Mouse (Mus musculus) heart, adult 18-20 months (tissue): ENCODE measurements around the gene Car9. TPM values are rescaled to one million over a fixed set of nuclear protein-coding genes. Genes with fewer than 3 reads are reported as not detected.
"Not testable (repeated sequence)": the region's sequence is repeated elsewhere in the genome, so short reads cannot be mapped to it uniquely, and the experiment has no call there.

Source experiments
- DNase-seq, 2 experiments: peaks; one replicate each; pipeline ENCODE4 v3.0.0; 2021 to 2022; ENCODE audit warnings: mixed read lengths in 1 of 2
- total RNA-seq, 2 experiments: library from RNA; stranded (reverse); gene quantifications; 2 replicates each; pipeline ENCODE4 v1.2.3; 2021

Gene Car9
- total RNA-seq, 2 experiments from 2014 or later = 0.36 TPM; not detected in 1

GRCm38 (mm10) chr4:43530081-43530501 is 23.3 kb downstream of the Car9 start:
- DNase-seq = peak in 1 of 2 experiments; percentile 30

DNA sequence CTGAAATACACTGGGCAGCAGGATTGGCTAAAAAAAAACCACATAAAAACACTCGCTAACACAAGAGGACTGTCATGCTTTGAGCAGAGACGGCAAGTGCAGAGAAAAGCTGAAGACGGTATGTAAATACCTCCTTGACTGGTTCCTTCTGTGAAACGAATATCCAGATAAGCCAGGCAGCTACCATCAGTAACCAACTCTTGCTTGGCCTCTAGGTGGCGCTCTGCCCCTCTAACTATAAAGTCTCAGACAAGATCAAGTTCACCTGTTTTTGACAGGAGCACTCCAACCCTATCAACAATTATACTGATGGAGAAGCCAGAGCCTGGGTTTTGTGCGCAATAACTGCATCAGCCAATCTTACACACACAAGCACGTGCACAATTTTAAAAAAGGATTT is 23.8 kb downstream of the Car9 start:
- peak; percentile 71 to 87 for DNase-seq

DNA sequence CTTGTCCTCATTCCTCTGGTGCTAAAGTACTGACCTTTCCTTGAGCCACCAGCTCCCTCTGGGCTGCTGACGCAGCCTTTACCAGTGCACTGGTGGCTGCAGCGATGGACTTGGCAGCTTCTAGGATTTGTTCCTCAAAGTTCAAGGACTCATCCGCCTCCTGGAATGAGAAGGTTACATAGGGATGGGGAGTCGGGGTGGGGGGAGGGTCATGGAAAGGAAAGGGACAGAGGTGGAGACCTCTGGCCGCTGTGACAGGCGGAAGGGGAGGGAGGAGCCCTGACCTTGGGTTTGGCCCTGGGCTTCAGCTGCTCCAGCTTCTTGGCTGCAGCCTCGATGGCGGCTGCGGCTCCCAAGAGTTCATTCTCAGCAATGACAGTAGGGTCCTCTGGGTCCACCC is 26.5 kb downstream of the Car9 start:
- DNase-seq = no peak

DNA sequence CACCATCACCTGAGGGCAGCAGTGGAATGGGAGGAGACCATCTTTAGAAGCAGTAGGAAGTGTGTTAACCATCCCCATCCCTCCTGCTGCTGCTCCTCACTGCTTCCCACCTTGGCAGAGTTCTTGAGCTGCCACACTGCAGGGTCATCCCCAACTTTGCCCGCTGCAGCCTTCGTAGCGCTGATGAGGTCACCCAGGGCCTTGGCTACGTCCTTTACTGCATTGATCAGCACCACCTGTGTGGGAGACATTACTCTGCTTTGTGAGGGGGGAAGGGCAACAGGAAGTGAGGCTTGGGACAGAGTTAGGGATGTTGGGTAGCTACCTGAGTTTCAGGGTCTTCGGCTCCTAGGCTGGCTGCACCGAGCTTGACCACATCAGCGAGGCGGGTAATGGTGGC is 28.9 kb downstream of the Car9 start:
- DNase-seq = no peak

GRCm38 (mm10) chr4:43536031-43536430 is 29.3 kb downstream of the Car9 start:
- no peak for DNase-seq

- DNase-seq = no peak
These were observed 35.3 kb downstream of the Car9 start for GRCm38 (mm10) chr4:43542044-43542443.

DNA sequence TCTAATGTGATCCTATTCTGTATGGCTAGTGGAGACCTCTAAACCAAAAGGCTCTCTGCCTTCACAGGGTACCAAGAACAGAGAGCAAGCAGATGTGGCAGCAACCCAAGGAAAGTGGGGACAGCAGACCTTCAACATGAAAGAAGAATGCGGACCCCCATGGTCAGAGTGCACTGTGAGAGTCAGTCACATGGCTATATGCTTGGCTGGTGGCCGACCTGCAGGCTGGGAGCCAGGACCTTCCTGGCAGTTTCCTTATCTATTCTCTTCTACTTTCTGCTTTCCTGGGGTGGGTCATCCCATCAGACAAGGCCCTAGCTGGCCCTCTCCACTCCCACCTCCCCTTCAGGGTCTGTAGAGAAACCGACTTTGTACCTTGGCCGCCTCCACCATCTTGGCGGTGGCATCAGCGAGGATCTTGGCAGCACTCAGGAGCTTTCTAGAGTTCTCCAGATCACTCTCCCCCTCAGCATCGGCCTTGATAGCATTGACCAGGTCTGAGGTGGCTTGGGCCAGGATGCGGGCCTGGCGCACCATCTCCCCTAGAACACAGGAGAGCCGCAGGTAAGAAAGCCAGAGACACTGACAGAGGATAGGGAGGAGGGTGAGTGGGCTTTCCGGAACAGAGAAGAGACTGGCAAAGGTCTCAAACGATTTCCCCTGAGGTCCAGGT is 39.7 kb downstream of the Car9 start:
- DNase-seq = peak in 1 of 2 experiments; percentile 42

DNA sequence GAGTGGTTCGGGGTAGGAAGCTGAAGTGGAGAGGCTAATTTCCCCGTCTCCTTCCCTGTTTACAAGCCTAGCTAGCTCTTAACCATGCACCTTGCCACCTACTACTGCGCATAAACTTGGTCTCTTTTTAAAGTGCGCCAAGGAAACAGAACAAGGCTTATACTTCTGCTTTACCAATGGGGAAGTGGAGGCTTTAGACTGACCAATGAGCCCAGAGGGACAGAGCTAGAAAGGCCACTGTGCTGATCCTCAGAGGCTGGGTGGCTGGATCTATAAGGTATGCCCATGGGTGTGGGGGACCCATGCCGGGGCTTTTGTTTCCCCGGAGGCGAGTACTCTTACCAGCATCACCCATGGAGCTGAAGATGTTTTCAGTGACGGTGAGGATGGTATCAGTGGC is 40.4 kb downstream of the Car9 start:
- DNase-seq = no peak

DNA sequence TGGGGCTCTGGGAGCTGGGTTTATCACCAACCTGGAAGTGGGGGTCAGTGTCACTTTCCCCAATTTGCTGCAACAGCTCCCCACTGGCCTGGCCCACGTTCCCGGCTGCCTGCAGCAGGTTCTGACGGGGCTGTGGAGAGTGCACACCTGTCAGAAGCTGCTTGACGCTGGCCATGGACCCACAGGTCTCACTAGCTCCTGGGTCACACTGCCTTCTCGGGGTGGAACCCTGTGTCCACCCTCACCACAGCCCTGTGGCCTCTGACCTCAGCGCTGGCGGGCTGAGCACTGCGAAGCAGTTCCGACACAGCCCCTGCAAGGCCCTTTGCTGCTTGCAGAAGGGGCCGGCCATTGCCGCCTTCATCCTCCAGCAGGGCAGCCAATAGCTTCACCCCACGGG is 42.3 kb downstream of the Car9 start:
- DNase-seq = no peak

- DNase-seq = not testable (repeated sequence)
These were observed 45.1 kb downstream of the Car9 start for GRCm38 (mm10) chr4:43551854-43552253.

GRCm38 (mm10) chr4:43552437-43552836 is 45.7 kb downstream of the Car9 start:
- DNase-seq = no peak

- DNase-seq = no peak
These were observed 47.1 kb downstream of the Car9 start for GRCm38 (mm10) chr4:43553891-43554290.

DNA sequence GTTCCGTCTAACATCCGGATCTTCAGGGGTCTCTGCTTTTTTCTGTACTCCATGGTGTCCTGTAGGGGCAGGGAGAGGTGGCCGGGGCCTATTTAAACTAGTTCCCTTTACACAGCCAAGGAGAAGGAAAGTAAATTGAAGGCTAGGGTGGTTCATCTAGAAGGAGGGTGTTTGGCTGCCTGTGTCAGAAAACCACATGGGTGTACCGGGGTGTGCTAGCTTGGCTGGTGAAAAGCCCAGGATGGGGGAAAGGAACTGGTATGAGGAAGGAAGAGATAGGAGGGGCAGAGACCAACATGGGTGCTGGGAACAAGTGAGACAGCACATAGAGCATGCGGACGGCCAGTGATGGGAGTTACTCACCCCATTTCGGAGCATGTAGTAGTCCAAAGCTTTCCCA is 49.2 kb downstream of the Car9 start:
- DNase-seq = no peak

GRCm38 (mm10) chr4:43558028-43558630 is 51.4 kb downstream of the Car9 start:
- peak in 1 of 2 experiments; percentile 30 for DNase-seq

GRCm38 (mm10) chr4:43558631-43559356 is 52.0 kb downstream of the Car9 start:
- peak; percentile 76 to 79 for DNase-seq

DNA sequence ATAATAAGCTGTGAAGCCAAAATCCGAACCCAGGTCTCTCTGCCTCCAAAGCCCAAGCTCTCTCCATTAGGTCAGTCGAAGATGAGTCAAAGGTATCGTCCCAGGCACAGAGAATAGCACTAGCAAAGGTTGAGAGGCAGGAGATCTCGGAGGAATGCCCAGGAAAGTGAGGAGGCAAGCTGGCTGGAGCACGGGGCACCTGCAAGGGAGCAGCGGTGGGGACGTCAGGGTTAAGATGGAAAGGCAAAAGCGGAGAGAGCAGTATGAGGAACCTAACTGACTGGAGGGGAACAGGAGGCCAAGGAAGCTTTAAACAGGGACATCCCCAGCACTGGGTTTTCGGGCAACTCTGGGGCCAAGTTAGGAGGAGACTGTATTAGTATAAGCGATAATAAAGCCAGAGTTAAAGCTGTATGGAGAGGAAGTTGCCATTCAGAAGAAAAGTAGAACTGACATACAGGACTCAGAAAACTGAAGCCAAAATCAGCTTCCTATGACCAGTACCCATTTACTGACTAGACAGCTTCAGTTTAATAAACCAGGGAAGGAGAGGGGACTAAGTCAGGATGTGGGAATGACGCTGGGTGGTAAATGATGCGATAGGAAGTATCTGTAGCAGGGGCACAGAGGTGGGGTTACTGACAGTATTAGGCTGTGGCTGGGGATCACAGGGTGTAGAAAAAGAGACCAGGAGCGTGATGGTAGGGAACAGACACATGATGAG is 52.9 kb downstream of the Car9 start:
- peak in 1 of 2 experiments; percentile 35 for DNase-seq

GRCm38 (mm10) chr4:43560243-43560611 is 53.5 kb downstream of the Car9 start:
- peak; percentile 63 to 88 for DNase-seq

- no peak for DNase-seq
These were observed 54.2 kb downstream of the Car9 start for GRCm38 (mm10) chr4:43560976-43561375.

DNA sequence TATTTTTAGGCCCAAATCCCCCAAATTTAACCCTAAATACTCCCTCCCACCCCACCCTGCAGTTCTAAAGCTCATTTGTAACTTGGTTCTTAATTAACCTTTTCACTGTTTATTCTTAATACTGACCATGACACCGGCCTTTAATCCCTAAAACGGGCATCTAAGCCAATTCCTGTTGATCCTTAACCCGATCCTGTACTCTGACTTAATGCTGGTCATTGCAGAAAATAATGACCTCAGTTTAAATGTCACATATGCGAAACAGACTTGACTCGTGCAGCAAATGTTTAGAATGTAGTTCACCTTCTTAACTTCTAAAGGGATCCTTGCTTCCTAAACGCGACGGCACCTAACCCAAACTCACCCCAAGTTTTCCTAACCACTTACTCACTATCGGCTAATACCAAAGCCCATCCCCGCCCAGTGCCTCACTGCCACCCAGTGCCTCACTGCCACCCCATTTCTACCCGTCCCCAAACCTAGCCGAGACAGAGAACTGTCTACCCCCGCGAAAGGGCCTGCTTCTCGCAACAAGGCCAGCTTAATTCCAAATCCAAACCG is 54.8 kb downstream of the Car9 start:
- DNase-seq = no peak

GRCm38 (mm10) chr4:43561997-43562768 is 55.4 kb downstream of the Car9 start, which contains the start of the genes Creb3 and Tln1:
Gene Creb3 (plus strand): TSS chr4:43562332.
Gene Tln1 (minus strand): TSS chr4:43562691.
- peak; percentile 97 to 98 for DNase-seq
